Mouse (Mus musculus): ENCODE measurements around the gene D430041D05Rik. TPM values are rescaled to one million over a fixed set of nuclear protein-coding genes. Genes with fewer than 3 reads are reported as not detected.
A peak's percentile ranks its signal among the peaks of the same experiment; 100 is the strongest.

Gene D430041D05Rik
- polyA plus RNA-seq (2015; fragmentation: Nextera tagmentation; extraction: Ambion mirVana) = 0.42 and 0.55 TPM in 2 replicates

DNA sequence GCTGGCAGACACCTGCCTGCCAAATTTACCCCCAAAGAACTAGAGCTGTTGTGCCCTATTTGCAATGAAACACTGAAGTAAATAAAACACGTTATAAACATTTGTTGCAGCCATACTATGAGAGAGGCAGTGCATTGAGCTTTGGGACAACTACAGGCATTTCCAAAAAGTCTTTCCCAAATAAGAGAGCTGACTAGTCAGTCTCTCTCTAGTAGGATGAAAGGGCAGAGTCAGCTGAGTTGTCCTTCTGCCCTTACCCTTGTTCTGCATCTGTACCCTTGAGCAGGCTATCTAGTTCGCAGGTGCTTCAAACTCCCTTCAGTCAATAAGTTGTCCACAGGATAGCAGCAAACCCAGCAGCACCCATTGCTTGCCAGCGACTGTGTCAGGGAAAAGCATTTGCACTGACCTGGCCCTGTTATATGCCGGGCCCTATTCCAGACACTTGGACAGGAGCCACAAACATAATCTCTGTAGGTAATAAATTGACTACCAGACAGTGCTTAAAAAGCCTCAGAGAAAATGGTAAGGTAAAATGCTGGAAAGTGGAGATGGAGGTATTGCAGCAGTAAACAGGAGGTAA, at the start of gene D430041D05Rik:
D430041D05Rik (minus strand) TSS at position 51 of the 583 bp plus-strand sequence.
- no peak for ATAC-seq (ENCODE audit: low FRiP score, low TSS enrichment)
- Histone ChIP-seq H3K27ac (ENCODE audit: low read length) (no peak within 1 kb of the TSS), H3K4me2 (replicated peaks; ENCODE audit: low read depth, low read length) (peak within 1 kb of the TSS; percentile 99), H3K4me1 (ENCODE audit: insufficient read depth, low read length) (peaks cover 10% of the 10 kb centered on the region; the same call in 1 of the 2 replicates), H3K9ac (replicated peaks; ENCODE audit: low read length) (peak within 1 kb of the TSS; percentile 66), H3K36me3 (ENCODE audit: insufficient read depth, low read length) (no peaks in the 10 kb centered on the region), H3K4me3 (ENCODE audit: low read length) (peak within 1 kb of the TSS; percentile 63), H3K27me3 (ENCODE audit: insufficient read depth, low read length) (peaks cover 48% of the 10 kb centered on the region), H3K9me3 (ENCODE audit: low read length) (no peaks in the 10 kb centered on the region)
- WGBS = 55% methylated on average over 4 of the region's 4 CpGs

DNA sequence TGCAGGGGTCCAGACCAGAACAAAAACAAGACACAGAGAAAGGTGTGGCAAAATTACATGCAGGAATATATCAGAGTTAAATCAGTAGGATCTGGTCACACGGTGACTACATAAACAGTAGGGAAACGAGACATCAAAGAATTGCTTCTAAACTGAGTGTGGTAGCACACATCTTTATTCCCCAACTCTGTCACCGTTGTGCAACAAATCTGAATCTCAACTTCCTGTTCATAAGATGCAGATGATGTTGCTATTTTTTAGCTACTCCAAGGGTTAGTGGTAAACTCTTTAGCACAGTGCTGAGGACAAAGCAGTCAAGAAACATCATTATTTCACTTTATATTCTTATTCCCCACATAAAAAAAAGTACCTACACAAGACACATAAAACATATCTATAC, 49.2 kb upstream of the D430041D05Rik start:
- H3K27me3 ChIP-seq (ENCODE audit: insufficient read depth, low read length) = no peaks in the 10 kb centered on the region

DNA sequence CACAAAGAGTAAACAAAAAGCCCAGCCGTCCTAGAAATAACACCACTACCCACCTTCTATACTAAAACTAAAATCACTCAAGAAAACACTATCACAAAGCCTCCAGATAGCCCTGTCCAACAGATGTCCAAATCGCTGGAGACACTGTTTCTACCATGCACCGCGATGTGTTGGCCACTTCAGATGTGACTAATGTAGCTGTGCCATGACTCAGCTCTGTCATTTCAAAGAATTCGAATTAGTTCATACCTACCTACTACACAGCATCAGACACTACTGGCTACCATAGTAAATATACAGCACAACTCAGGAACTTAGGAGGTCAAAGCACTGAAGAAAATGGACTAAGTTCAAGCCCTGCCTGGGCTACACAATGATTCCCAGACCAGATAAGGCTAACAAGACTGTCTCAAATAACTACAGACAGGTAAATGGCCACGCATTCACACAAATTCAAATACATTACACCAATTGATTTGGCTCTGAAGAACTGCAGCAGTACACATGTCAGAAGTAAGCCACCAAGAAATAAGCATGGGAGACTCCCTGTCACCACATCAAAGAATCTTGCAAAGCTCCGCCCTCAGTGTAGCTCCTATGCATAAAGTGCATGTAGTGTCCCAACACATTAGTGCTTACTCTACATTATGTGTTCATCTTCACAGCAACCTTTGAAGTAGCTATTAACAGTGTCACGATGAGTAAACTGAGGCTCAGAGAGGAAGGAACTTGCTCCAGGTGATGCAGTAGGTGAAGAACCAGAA, 47.9 kb upstream of the D430041D05Rik start:
- no peak overlapping the region for H3K4me2 ChIP-seq (replicated peaks; ENCODE audit: low read depth, low read length)
- H3K9me3 ChIP-seq (ENCODE audit: low read length) = no peaks in the 10 kb centered on the region
- WGBS = 88% methylated on average over 8 of the region's 8 CpGs
- no peak overlapping the region for H3K9ac ChIP-seq (replicated peaks; ENCODE audit: low read length)
- H3K4me3 ChIP-seq (ENCODE audit: low read length) = no peak overlapping the region
- no peak for ATAC-seq (ENCODE audit: low FRiP score, low TSS enrichment)
- H3K27me3 ChIP-seq (ENCODE audit: insufficient read depth, low read length) = no peaks in the 10 kb centered on the region
- H3K4me1 ChIP-seq (ENCODE audit: insufficient read depth, low read length) = peaks cover 14% of the 10 kb centered on the region
- H3K36me3 ChIP-seq (ENCODE audit: insufficient read depth, low read length) = no peaks in the 10 kb centered on the region
- H3K27ac ChIP-seq (ENCODE audit: low read length) = no peak overlapping the region

More for the DNA sequence above, 49.2 kb upstream of the D430041D05Rik start:
- no peak overlapping the region for H3K4me2 ChIP-seq (replicated peaks; ENCODE audit: low read depth, low read length)
- H3K4me3 ChIP-seq (ENCODE audit: low read length) = no peak overlapping the region
- H3K4me1 ChIP-seq (ENCODE audit: insufficient read depth, low read length) = peaks cover 14% of the 10 kb centered on the region
- WGBS = 25% methylated on average over 3 of the region's 3 CpGs
- no peak overlapping the region for H3K27ac ChIP-seq (ENCODE audit: low read length)
- H3K9me3 ChIP-seq (ENCODE audit: low read length) = no peaks in the 10 kb centered on the region
- H3K9ac ChIP-seq (replicated peaks; ENCODE audit: low read length) = no peak overlapping the region
- no peak for ATAC-seq (ENCODE audit: low FRiP score, low TSS enrichment)
- H3K36me3 ChIP-seq (ENCODE audit: insufficient read depth, low read length) = no peaks in the 10 kb centered on the region

DNA sequence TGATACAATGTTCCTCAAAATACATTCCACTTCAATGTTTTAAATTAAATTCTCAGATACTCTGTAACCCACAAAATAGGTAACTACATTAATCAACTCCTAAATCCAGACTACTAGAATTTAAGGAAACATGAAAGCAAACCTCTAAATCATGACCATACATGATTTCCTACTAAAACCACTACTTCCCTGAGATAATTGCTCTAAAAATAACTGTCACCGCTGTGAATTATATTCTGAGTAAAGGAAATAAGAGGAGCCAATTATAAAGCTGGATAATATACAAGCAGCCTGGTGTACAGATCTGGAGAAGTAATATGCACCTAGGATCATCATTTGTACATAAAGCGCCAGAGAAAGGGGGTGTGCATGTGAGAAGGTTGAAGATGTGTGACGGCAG, 46.3 kb upstream of the D430041D05Rik start:
- Histone ChIP-seq H3K36me3 (ENCODE audit: insufficient read depth, low read length) (no peaks in the 10 kb centered on the region), H3K4me1 (ENCODE audit: insufficient read depth, low read length) (peaks cover 14% of the 10 kb centered on the region), H3K4me3 (ENCODE audit: low read length) (no peak overlapping the region), H3K27ac (ENCODE audit: low read length) (no peak overlapping the region), H3K27me3 (ENCODE audit: insufficient read depth, low read length) (no peaks in the 10 kb centered on the region), H3K9ac (replicated peaks; ENCODE audit: low read length) (no peak overlapping the region), H3K4me2 (replicated peaks; ENCODE audit: low read depth, low read length) (no peak overlapping the region), H3K9me3 (ENCODE audit: low read length) (no peaks in the 10 kb centered on the region)
- 53% methylated on average over 3 of the region's 3 CpGs for WGBS
- ATAC-seq (ENCODE audit: low FRiP score, low TSS enrichment) = no peak

DNA sequence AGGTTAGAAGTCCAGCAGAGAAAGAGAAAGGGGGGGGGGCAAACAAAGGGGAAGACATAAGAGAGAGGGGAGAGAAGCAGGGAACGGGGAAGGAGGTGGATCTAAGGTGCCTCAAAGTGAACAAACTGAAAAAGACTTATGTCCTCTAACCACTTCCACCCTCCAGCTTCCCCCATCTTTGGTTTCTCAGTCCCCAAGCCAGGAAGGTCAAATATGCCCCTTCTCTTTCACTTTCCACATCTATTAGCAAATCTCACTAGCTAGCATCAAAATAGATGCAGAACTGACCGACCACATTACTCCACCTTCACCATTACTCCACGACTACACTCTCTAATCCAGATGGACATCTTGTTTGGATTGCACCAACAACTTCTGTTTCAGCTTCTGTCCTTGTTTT, 39.9 kb upstream of the D430041D05Rik start:
- no peak for ATAC-seq (ENCODE audit: low FRiP score, low TSS enrichment)
- H3K36me3 ChIP-seq (ENCODE audit: insufficient read depth, low read length) = no peaks in the 10 kb centered on the region
- no peaks in the 10 kb centered on the region for H3K9me3 ChIP-seq (ENCODE audit: low read length)
- no peak overlapping the region for H3K4me2 ChIP-seq (replicated peaks; ENCODE audit: low read depth, low read length)
- H3K9ac ChIP-seq (replicated peaks; ENCODE audit: low read length) = no peak overlapping the region
- H3K27ac ChIP-seq (ENCODE audit: low read length) = no peak overlapping the region
- no peaks in the 10 kb centered on the region for H3K27me3 ChIP-seq (ENCODE audit: insufficient read depth, low read length)
- H3K4me1 ChIP-seq (ENCODE audit: insufficient read depth, low read length) = peaks cover 4% of the 10 kb centered on the region; the same call in 1 of the 2 replicates
- no peak overlapping the region for H3K4me3 ChIP-seq (ENCODE audit: low read length)
- WGBS = 86% methylated on average over 3 of the region's 3 CpGs

DNA sequence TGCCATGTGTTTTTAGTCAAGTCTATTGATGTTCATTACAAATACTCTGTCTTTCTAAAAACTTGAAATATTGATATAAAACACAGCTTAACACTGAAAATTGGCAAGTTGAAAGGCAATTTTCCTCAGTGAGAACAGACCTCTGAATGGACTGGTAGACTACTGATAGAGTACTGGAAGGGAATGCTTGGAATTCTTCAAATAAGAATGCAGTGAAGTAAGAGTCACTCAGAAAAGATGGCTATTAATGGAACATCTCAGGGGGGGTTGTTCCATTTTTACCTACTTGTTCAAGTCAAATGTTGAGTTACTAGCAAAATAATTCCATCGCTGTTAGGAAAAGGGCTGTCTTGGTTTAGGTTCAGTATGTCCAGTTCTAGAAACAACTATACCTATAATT, 38.4 kb upstream of the D430041D05Rik start:
- no peaks in the 10 kb centered on the region for H3K9me3 ChIP-seq (ENCODE audit: low read length)
- no peak for ATAC-seq (ENCODE audit: low FRiP score, low TSS enrichment)
- H3K4me1 ChIP-seq (ENCODE audit: insufficient read depth, low read length) = peaks cover 4% of the 10 kb centered on the region; the same call in 1 of the 2 replicates
- no peak overlapping the region for H3K27ac ChIP-seq (ENCODE audit: low read length)
- H3K4me2 ChIP-seq (replicated peaks; ENCODE audit: low read depth, low read length) = no peak overlapping the region
- no peak overlapping the region for H3K4me3 ChIP-seq (ENCODE audit: low read length)
- WGBS = 100% methylated on average over 1 of the region's 1 CpGs
- no peaks in the 10 kb centered on the region for H3K27me3 ChIP-seq (ENCODE audit: insufficient read depth, low read length)
- no peaks in the 10 kb centered on the region for H3K36me3 ChIP-seq (ENCODE audit: insufficient read depth, low read length)
- H3K9ac ChIP-seq (replicated peaks; ENCODE audit: low read length) = no peak overlapping the region

DNA sequence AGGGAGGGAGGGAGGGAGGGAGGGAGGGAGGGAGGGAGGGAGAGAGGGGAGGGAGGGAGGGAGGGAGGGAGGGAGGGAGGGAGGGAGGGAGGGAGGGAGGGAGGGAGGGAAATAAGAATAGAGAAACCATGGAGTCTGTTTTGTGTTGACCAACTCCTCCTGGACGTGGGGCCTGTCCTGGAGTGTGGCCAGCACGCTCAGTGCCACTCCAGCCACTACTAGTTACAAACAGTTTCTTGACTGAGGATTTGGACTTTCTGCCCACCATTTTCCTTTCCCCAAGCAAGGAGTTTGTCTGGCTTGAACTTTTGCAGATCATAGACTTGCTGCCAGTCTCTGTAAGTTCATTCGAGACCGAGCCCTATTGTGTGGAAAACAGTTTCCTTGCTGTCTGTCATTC, 37.4 kb upstream of the D430041D05Rik start:
- Histone ChIP-seq H3K27me3 (ENCODE audit: insufficient read depth, low read length) (no peaks in the 10 kb centered on the region), H3K9ac (replicated peaks; ENCODE audit: low read length) (no peak overlapping the region), H3K4me2 (replicated peaks; ENCODE audit: low read depth, low read length) (no peak overlapping the region), H3K9me3 (ENCODE audit: low read length) (no peaks in the 10 kb centered on the region), H3K27ac (ENCODE audit: low read length) (no peak overlapping the region), H3K4me3 (ENCODE audit: low read length) (no peak overlapping the region), H3K36me3 (ENCODE audit: insufficient read depth, low read length) (no peaks in the 10 kb centered on the region), H3K4me1 (ENCODE audit: insufficient read depth, low read length) (peaks cover 4% of the 10 kb centered on the region; the same call in 1 of the 2 replicates)
- 88% methylated on average over 4 of the region's 4 CpGs for WGBS
- ATAC-seq (ENCODE audit: low FRiP score, low TSS enrichment) = no peak

DNA sequence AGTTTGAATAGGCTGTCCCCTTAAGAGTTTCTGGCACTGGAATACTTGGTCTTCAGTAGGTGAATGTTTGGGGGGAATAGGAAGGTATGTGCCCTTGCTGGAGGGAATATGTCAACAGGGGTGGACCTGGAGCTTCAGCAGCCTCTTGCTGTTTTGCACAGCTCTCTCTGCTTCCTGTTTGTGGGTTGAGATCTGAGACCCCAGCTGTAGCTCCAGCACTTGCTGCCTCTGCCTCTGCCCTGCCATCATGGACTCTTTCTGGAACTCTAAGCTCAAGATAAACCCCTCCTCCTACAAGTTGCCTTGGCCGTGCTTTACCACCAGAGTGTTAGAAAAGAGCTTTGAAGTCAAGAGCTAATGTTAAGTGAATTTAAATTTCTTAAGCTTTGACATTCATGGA, 35.2 kb upstream of the D430041D05Rik start:
- Histone ChIP-seq H3K27me3 (ENCODE audit: insufficient read depth, low read length) (no peaks in the 10 kb centered on the region), H3K4me2 (replicated peaks; ENCODE audit: low read depth, low read length) (no peak overlapping the region), H3K9ac (replicated peaks; ENCODE audit: low read length) (no peak overlapping the region), H3K27ac (ENCODE audit: low read length) (no peak overlapping the region), H3K9me3 (ENCODE audit: low read length) (no peaks in the 10 kb centered on the region), H3K36me3 (ENCODE audit: insufficient read depth, low read length) (0 out of 2 replicates have a peak, but pooled peaks cover 3% of the 10 kb centered on the region), H3K4me3 (ENCODE audit: low read length) (no peak overlapping the region), H3K4me1 (ENCODE audit: insufficient read depth, low read length) (peaks cover 4% of the 10 kb centered on the region; the same call in 1 of the 2 replicates)
- no peak for ATAC-seq (ENCODE audit: low FRiP score, low TSS enrichment)
- WGBS = 58% methylated on average over 1 of the region's 1 CpGs

DNA sequence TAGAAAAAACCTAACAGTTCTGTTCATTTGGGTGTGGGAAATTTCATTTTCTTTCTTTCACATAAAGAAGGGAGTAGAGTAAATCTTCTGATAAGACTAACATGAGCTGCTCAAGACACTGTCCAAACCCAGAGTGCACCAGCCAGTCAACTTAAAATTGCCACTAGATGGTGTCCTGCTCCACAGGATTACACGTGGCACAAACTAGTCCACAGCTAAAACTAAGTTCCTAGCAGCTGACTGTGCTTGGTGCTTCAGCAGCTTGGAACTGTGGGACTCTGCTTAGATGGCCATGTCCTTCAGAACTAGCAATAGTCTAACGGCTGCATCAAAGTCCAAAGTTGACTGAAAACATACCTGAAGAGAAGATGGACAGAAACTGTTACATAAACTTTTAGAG, 34.0 kb upstream of the D430041D05Rik start:
- H3K27me3 ChIP-seq (ENCODE audit: insufficient read depth, low read length) = no peaks in the 10 kb centered on the region
- 37% methylated on average over 2 of the region's 2 CpGs for WGBS
- H3K9ac ChIP-seq (replicated peaks; ENCODE audit: low read length) = no peak overlapping the region
- 0 out of 2 replicates have a peak, but pooled peaks cover 5% of the 10 kb centered on the region for H3K36me3 ChIP-seq (ENCODE audit: insufficient read depth, low read length)
- peak; percentile 83 for ATAC-seq (ENCODE audit: low FRiP score, low TSS enrichment)
- H3K27ac ChIP-seq (ENCODE audit: low read length) = no peak overlapping the region
- no peaks in the 10 kb centered on the region for H3K4me1 ChIP-seq (ENCODE audit: insufficient read depth, low read length)
- no peak overlapping the region for H3K4me2 ChIP-seq (replicated peaks; ENCODE audit: low read depth, low read length)
- H3K9me3 ChIP-seq (ENCODE audit: low read length) = no peaks in the 10 kb centered on the region
- H3K4me3 ChIP-seq (ENCODE audit: low read length) = no peak overlapping the region

DNA sequence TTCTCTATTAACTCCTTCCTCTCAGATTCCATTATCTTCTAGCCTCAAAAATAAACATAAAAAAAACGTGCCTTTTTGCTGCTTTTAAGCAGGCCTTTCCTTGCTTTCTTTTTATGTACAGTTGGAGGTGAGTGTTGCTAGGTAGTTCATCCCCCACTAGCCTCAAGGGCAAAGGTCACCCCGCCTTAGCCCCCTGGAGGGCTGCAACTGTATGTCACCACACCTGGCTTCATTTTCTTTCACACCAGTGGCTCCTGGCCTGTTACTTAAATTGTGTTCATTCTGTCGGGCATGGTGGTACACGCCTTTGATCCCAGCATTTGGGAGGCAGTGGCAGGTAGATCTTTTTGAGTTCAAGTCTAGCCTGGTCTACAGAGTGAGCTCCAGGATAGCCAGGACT, 31.5 kb upstream of the D430041D05Rik start:
- Histone ChIP-seq H3K9ac (replicated peaks; ENCODE audit: low read length) (no peak overlapping the region), H3K27me3 (ENCODE audit: insufficient read depth, low read length) (no peaks in the 10 kb centered on the region), H3K9me3 (ENCODE audit: low read length) (no peaks in the 10 kb centered on the region), H3K4me1 (ENCODE audit: insufficient read depth, low read length) (no peaks in the 10 kb centered on the region), H3K4me2 (replicated peaks; ENCODE audit: low read depth, low read length) (no peak overlapping the region), H3K4me3 (ENCODE audit: low read length) (no peak overlapping the region), H3K36me3 (ENCODE audit: insufficient read depth, low read length) (peaks cover 12% of the 10 kb centered on the region), H3K27ac (ENCODE audit: low read length) (no peak overlapping the region)
- 72% methylated on average over 4 of the region's 4 CpGs for WGBS
- no peak for ATAC-seq (ENCODE audit: low FRiP score, low TSS enrichment)

Measured in kidney, embryonic 16.5 days (tissue).